Mouse (Mus musculus) thymus, postnatal 0 days (tissue): ENCODE measurements around the gene Rnasek. TPM values are rescaled to one million over a fixed set of nuclear protein-coding genes. Genes with fewer than 3 reads are reported as not detected.
A peak's percentile ranks its signal among the peaks of the same experiment; 100 is the strongest.

Experiments
- DNase-seq: peaks from one replicate; pipeline ENCODE4 v3.0.0-alpha.2; 2015; ENCODE audit warnings: low spot score
- polyA plus RNA-seq: library from polyadenylated mRNA; unstranded; fragments of >200 nt; fragmentation: Nextera tagmentation; extraction: Ambion mirVana; gene quantifications from 2 replicates; pipeline ENCODE4 v1.2.1, GENCODE M21; 2015

Rnasek gene
- polyA plus RNA-seq, 1 experiment from 2014 or later = 365 TPM

- no peak for DNase-seq
Measured at GRCm38 (mm10) chr11:70218039-70218438, 21.6 kb downstream of the Rnasek start.

- no peak for DNase-seq
Measured at GRCm38 (mm10) chr11:70216103-70216502, 23.5 kb downstream of the Rnasek start.

DNA sequence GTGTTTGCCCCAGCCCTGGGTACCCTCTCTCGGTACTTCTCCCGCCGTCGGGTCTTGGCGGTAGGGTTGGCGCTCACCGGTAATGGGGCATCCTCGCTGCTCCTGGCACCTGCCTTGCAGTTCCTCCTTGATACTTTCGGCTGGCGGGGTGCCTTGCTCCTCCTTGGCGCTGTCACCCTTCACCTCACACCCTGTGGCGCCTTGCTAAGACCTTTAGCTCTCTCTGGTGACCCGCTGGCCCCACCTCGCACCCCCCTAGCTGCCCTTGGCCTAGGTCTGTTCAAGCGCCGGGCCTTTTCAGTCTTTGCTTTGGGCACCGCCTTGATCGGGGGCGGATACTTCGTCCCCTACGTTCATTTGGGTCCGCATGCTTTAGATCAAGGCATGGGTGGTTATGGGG is 24.3 kb downstream of the Rnasek start:
- DNase-seq = no peak

DNA sequence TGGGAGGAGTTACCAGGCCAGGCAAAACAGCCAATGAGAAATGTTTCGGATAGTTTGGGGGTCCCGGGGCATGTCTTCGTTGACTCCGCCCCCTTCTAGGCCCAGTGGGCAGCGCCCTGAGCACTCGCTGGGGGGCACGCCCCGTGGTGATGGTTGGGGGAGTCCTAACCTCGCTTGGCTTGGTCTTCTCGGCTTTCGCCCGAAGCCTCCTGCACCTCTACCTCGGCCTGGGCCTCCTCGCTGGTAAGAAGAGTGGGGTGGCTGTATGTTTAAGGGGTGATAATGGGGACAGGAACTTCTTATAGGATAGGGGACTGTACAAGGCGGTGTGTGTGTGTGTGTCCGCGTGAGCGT is 24.8 kb downstream of the Rnasek start:
- no peak for DNase-seq

- no peak for DNase-seq
Measured at GRCm38 (mm10) chr11:70214191-70214855, 25.3 kb downstream of the Rnasek start.

GRCm38 (mm10) chr11:70213736-70214135 is 25.9 kb downstream of the Rnasek start:
- DNase-seq = no peak

DNA sequence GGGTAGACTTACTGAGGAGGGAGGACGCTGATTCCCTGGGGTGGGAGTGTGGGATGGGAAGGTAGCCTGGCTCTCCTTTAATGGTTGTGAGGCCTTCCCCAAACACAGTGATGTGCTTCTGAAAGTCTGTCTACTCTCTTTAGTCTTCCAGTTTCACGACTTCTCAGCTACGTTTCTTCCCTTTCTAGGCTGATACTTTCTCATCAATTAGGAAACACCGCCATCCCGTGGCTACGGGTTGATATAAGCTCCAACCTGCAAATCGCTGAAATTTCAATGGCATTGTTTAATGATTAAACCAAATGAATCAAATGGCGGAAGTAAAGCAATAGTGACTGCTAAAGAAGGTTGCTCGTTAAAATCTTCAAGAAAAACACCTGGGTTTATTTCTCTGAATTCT is 26.7 kb downstream of the Rnasek start:
- peak; percentile 51 for DNase-seq

- DNase-seq = no peak
Measured at GRCm38 (mm10) chr11:70212423-70212822, 27.2 kb downstream of the Rnasek start, which contains the start of gene Slc16a11. Slc16a11 (plus strand) TSS chr11:70212752.

- no peak for DNase-seq
Measured at GRCm38 (mm10) chr11:70211972-70212371, 27.7 kb downstream of the Rnasek start.

- DNase-seq = no peak
Measured at GRCm38 (mm10) chr11:70210681-70211080, 29.0 kb downstream of the Rnasek start.

- no peak for DNase-seq
Measured at GRCm38 (mm10) chr11:70208778-70209388, 30.8 kb downstream of the Rnasek start.

DNA sequence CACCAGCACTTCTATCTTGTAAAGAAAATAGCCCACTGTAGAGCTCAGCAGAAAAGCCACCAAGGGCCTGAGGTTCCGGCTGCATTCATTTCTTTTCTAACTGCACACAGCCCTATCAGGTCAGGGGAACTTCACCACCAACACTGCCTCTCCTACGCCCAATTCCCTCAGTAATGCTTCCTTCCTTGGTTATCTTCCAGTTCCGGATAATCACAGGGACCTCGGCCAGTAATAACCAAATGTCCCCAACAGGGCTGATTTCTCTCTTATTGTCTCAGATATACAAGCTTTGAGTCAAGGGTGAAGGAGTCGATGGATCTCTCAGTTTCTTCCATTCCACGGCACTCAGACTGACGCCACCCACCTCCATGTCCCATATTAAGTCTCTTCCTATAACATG is 32.4 kb downstream of the Rnasek start:
- DNase-seq = no peak

DNA sequence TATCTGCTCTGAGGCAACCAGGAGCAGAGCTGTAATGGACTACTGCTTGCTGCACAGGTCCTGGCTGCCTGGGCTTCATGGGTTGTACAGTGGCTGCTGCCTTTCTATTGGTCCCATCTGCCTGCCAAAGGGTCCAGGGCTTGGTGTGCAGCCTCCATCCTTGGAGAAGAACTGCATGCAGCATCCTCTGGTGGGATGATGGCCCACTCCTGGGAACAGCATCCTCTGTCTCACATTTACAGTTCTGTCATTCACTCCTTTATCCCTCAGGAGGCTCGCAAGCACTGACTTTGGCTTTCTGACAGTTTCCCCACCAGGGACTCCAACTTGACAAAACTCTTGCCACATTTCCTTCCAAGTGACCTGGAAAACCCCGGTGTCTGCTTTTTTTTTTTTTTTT is 32.8 kb downstream of the Rnasek start:
- no peak for DNase-seq

GRCm38 (mm10) chr11:70201691-70202090 is 38.0 kb downstream of the Rnasek start:
- peak; percentile 79 for DNase-seq

GRCm38 (mm10) chr11:70200036-70200608 is 39.5 kb downstream of the Rnasek start:
- no peak for DNase-seq

GRCm38 (mm10) chr11:70199107-70199506 is 40.5 kb downstream of the Rnasek start:
- no peak for DNase-seq

DNA sequence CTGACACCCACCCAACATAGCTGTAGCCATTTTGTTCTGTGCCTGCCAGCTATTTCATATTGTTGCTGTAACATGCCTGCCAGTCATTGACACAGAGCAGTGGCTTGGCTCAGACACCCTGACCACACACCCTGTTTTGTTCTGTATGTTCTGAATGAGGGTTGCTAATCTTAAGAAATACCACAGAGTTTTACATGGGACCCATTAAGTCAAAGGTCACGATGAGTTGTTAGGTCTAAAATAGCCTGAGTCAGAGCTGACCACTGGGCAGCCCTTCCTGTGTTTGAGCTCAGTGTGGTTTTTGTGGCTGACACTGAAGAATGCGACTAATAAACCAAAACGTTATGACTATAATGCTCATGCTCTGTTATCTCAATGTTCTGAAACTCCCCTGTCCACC is 41.3 kb downstream of the Rnasek start:
- DNase-seq = no peak

DNA sequence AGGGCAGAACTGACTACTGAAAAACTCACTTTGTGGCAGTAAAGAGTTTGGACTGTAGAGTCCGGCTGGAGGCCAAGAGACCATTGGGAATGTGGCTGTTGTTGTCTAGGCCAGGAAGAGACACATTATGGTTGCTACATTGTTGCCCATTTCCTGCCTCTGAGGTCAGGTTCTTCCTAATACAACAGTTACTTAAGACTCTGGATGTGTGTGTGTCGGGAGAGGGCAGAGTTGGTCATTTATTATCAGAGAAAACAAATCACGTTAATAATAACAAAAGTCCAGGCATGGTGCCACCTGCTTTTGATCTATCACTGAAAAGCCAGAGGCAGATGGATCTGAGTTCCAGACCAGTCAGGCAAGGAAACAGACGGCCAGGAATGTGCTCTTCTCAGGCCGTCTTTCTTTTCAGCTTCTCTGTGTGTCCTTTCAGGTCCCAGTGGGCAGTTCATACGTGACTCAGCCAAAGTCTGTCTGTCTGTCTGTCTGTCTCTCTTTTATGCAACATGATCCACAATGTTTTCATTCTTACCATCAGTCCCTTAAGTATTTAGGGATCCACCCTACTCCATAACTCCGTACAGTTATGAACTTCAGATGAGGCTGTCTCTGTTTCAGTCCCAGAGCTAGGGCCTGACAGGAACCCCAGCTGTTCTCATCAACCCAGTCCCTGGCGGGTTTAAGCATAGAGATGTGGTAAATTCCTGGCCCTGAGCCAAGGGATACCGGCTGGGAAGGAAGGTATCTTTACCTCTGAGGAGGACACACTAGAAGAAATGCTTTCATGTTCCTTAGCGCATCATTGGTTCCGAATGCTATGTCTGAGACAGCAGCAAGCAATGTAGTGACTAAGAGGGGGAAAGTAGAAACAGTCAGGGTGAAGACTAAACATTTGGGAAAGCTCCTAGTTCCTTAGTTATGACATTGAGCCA is 46.0 kb downstream of the Rnasek start:
- no peak for DNase-seq

DNA sequence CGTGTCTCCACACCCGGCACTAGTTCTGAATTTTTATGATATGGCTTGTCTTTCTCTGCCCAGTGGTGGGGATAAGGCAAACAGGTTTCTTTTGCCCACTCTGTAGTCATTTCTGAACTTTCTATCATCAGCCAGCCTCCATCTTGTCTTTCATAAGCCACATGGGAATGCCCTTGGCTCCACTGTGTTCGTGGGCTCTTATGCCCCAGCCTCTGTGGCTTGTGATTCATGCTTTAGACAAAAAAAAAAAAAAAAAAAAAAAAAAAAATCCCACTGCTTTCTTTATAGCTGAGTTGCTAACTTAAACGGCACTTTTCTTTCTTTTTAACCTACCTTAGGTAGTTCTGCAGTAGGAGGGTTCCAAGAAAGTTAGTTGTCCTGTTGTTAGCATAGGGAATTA is 47.5 kb downstream of the Rnasek start:
- no peak for DNase-seq

- no peak for DNase-seq
Measured at GRCm38 (mm10) chr11:70191188-70191587, 48.5 kb downstream of the Rnasek start.

- DNase-seq = no peak
Measured at GRCm38 (mm10) chr11:70189319-70190134, 50.1 kb downstream of the Rnasek start.
